Mouse (Mus musculus) cerebellum, adult 2 months (tissue): Measurements from ENCODE around the gene Tm9sf2.

Experiments
- CTCF ChIP-seq: fragments of 200-500 bp; IDR thresholded peaks from 2 replicates; pipeline ENCODE4 v1.5.1; 2011; ENCODE audit warnings: low read depth, mild to moderate bottlenecking, control low read depth, low read length, moderate library complexity, borderline replicate concordance; ENCODE audit not compliant: insufficient read depth
- POLR2A ChIP-seq: fragments of 200-500 bp; IDR thresholded peaks from 2 replicates; pipeline ENCODE4 v1.6.1; 2011; ENCODE audit warnings: low read length, control low read depth, borderline replicate concordance; ENCODE audit not compliant: insufficient read depth

GRCm38 (mm10) chr14:122168912-122169311 is 62.1 kb downstream of the Tm9sf2 start:
- no peak for TF ChIP-seq CTCF
- TF ChIP-seq POLR2A = no peak
